Mouse (Mus musculus) right cerebral cortex, postnatal 10 days (tissue): ENCODE measurements around the gene Agbl3.
A peak's percentile ranks its signal among the peaks of the same experiment; 100 is the strongest.

ENCODE experiments used
- DNase-seq, 2 experiments: peaks; one replicate each; pipeline ENCODE4 v3.0.0; 2021; ENCODE audit warnings: low spot score in 2 of 2

The Agbl3 gene

DNA sequence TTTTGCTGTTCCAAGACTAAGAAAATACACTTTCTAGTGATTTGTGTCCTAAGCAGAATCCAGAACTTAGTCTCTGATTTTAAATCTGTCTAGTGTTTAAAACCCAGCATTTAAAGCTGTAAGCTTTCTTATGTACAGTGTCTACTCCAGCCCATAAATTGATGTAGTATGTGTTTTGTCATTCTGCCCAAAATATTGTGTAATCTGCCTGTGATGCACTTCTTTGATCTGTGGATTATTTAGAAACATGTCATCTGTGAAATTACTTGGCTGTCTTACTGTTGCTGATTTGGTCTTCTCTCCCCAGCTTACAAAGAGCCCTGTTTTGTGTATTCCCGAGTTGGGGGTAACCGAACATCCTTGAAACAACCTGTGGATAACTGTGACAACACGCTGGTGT, 17.7 kb downstream of the Agbl3 start:
- no peak for DNase-seq

- DNase-seq = no peak
Observed at GRCm38 (mm10) chr6:34805582-34805981, 25.4 kb downstream of the Agbl3 start.

DNA sequence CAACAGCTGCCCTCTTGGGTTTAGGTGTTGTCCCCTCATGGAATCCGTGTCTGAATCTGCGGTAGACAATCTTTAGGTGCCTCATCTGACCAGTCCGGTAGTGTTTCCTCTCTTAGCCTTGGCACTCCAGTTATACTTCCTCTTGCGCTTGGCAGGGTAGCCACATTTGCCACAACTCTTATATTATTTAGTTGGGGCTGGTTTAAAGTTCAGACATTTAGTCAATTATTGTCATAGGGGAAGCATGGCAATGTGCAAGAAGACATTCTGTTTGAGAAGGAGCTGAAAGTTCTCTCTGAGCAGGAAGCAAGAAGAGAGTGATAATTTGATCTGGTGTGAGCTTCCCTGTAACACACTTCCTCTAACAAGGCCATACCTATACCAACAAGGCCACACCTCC, 30.4 kb downstream of the Agbl3 start:
- DNase-seq = no peak

DNA sequence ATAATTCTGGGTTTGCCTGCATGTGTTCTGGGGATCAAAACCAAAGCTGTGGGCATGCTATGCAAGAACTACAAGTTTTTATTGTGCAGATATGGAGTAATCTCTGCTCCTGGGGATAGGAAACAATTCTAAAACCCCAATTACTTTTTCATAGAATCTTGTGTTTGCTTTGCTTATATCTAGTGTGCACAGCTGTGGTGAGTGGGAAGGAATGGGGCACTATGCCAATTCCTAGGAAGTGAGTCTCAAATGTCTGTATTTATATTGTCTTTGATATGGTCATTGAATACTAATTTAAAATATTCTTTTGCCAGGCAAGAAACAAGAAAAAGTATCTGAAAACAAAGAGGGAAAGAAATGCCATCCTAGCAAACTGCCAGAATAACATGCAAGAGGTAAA, 44.2 kb downstream of the Agbl3 start:
- peak; percentile 23 to 28 for DNase-seq

- DNase-seq = peak in 1 of 2 experiments; percentile 20
Observed at GRCm38 (mm10) chr6:34832352-34832751, 52.1 kb downstream of the Agbl3 start.

GRCm38 (mm10) chr6:34861546-34862053, 81.4 kb downstream of the Agbl3 start:
- no peak for DNase-seq

DNA sequence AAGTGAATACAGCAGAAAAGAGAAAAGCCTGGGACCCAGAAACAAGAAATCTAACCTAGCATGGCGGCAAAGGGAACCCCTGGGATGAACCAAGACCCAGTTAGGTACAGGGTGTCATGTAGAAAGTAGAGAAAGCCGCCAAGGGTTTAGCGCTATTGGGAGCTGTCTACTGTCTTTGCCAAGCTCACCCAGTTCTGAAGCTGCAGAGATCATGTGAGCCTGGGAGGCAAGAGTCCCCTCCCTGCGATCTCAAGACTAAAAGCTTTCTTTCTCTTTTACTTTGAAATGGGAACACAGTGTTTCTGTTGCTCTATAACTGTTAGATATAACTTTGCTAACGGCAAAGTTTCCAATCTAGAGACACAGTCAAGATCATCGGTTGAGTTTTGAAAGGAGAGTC, 82.1 kb downstream of the Agbl3 start:
- no peak for DNase-seq

DNA sequence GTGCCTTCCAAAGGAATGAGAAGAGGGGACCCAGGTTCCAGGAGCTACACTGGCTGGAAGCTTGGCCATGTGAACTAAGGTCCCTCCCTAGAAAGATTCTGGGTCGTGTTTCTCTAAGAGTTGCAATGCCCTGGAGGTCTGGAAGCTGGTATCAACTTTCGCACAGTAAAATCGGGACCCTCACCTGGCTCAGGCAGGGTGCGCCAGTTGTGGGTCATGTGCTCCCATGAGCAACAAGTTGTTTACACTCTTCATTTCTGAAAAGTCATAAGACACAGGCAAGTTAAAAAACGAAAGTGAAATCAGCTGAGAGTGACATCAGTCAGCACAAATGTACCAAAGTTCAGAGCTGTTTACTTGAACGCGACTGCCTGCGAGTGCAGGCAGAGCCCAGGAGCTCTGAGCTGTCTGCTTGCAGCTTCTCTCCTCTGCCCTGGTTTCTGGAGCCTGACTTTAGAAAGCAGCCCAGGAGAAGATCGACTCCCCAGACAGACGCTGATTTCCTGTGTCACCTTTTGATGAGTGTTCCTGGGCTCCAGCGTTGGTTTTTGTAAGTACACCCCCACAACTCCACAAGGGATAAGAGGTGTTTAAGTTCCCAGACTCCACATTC, 82.7 kb downstream of the Agbl3 start, which contains the start of gene Tmem140:
Tmem140 (plus strand) TSS at position 356 of the 613 bp plus-strand sequence.
- DNase-seq = no peak

DNA sequence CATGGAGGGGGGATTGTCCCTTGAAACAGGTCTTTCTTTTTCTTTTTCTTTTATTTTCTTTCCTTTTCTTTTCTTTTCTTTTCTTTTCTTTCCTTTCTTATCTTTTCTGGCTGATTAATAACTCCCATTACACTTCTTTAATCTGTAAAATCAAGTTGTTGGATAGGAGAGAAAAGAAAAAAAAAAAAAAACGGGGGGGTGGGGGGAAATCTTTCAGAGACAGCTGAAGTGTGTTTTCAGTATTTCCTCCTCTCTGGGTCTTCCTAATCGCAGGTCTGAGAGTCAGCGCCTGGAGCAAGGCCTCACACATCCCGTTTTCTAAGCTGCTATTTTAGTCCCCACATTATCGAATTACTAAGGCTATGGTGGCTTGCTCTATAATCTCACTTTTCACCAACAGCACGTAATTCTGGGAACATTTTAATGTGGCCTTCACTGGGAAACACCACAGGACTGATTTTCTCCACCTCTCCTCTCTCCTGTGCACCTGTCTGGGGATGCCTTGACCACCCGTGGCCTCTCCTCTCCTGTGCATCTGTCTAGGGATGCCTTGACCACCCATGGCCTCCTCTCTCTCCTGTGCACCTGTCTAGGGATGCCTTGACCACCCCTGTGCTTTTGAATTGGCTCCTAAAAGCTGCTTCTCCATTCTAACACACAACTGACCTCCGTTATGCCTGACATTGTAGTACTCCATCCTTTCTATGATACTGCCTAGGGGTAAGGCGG, 83.7 kb downstream of the Agbl3 start:
- no peak for DNase-seq

GRCm38 (mm10) chr6:34865213-34865612, 85.0 kb downstream of the Agbl3 start:
- DNase-seq = no peak

GRCm38 (mm10) chr6:34865711-34866593, 85.7 kb downstream of the Agbl3 start:
- no peak for DNase-seq

GRCm38 (mm10) chr6:34866786-34867185, 86.6 kb downstream of the Agbl3 start:
- DNase-seq = no peak

GRCm38 (mm10) chr6:34867301-34867994, 87.2 kb downstream of the Agbl3 start:
- DNase-seq = no peak

DNA sequence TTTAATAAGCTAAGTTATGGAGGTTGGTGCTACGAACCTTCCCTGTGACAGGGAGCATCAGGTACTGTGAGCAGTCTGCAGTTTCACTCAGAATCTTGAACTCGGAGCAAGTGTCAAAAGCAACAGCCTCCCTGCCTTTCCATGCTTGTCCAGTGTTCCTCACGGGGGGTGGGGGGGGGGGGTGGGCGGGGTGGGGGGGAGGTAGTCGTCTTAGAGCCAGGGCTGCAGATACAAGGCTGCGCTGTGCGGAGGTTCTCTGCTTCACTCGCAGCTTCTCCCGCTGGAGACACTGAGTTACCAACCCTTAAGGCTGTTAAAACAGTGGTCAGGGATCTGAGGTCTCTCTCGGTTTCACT, 87.7 kb downstream of the Agbl3 start:
- DNase-seq = no peak

- DNase-seq = no peak
Observed at GRCm38 (mm10) chr6:34868507-34869217, 88.4 kb downstream of the Agbl3 start.

- DNase-seq = no peak
Observed at GRCm38 (mm10) chr6:34869225-34869915, 89.1 kb downstream of the Agbl3 start.

DNA sequence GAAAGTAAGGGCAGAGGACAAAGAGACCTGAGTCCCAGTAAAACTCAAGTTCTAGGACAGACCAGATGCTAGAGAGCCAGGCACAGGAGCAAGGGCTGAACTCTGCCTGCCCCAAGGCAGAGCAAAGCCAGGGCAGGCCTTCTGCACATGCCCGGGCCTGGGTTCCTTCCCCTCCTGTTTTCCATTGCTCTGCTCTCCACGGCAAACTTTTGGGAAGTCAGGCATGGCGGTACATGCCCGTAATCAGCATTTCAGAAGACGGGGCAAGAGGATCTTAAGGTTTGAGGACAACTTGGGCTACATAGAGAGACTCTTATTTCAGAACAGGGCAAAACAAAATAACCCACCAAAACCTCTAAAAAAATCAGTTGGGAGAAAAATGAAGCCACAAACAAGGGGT, 89.9 kb downstream of the Agbl3 start:
- DNase-seq = no peak

- DNase-seq = no peak
Observed at GRCm38 (mm10) chr6:34870724-34871123, 90.5 kb downstream of the Agbl3 start.

- DNase-seq = peak in 1 of 2 experiments; percentile 39
Observed at GRCm38 (mm10) chr6:34871929-34872328, 91.7 kb downstream of the Agbl3 start.

DNA sequence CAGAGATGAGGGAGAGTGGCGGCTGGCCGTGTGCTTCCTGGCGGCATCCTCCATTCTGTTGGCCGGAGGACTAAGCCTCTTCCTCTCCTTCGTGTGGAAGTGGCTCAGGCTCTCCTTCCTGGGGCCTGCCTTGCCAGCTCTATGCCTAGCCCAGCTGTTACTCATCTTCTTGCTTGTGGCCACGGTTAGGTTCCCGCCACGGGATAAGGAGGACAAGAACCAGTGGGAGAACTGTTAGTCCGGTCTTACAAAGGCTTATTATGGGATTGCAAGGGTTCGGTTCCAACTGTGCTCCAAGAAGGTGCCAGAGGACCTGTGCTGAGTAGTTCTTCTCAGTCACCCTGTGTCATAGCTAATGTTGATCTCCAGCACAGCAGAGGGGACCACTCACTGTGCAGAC, 92.6 kb downstream of the Agbl3 start:
- DNase-seq = peak in 1 of 2 experiments; percentile 19
